Mouse (Mus musculus): Measurements from ENCODE around the gene Crebrf.
A peak's percentile ranks its signal among the peaks of the same experiment; 100 is the strongest.

Gene Crebrf

GRCm38 (mm10) chr17:26705463-26706359 lies 9.7 kb upstream of the Crebrf start:
- DNase-seq (ENCODE audit: low read depth, low spot score) = no peak

DNA sequence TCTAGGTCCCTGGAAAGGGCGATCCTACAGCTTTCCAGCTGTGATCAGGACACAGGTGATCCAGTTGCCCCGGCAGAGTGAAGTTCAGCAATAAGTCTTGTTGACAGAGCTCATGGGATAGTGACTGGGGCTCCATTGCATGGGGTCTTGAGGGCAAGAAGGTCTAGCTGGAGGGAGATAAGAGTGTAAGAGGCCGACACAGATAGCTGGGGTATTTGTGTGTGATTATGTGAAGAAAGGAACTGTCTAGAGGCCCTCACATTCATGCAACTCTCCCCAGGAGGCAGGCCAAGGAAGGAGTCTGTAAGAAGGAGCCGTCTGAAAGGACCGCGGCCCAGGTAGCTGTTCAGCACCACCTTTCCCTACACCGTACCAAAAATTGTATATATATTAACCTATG lies 8.4 kb upstream of the Crebrf start:
- no peak for DNase-seq (ENCODE audit: low read depth, low spot score)

- DNase-seq (ENCODE audit: low read depth, low spot score) = no peak
Measured at GRCm38 (mm10) chr17:26708499-26708898, 7.0 kb upstream of the Crebrf start.

GRCm38 (mm10) chr17:26708993-26709590 lies 6.4 kb upstream of the Crebrf start:
- no peak for DNase-seq (ENCODE audit: low read depth, low spot score)

DNA sequence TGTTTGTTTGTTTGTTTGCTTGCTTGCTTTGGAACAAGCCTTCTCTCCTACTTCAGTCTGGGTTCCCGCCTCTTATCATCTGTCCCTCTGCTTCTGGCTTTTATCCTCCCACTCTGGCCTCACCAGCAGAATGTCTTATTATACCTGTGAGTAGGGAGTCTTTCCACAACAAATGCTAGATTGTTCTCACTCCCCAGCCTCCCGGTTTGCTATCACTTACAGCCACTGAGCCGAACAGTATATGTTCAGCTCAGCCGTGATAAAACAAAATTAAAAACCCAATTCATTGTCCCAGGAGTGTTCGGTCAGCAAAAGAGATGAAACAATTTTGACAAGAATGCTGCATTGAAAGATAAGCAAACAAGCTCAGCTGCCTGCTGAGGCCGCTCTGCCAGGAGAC lies 5.4 kb upstream of the Crebrf start:
- no peak for DNase-seq (ENCODE audit: low read depth, low spot score)

DNA sequence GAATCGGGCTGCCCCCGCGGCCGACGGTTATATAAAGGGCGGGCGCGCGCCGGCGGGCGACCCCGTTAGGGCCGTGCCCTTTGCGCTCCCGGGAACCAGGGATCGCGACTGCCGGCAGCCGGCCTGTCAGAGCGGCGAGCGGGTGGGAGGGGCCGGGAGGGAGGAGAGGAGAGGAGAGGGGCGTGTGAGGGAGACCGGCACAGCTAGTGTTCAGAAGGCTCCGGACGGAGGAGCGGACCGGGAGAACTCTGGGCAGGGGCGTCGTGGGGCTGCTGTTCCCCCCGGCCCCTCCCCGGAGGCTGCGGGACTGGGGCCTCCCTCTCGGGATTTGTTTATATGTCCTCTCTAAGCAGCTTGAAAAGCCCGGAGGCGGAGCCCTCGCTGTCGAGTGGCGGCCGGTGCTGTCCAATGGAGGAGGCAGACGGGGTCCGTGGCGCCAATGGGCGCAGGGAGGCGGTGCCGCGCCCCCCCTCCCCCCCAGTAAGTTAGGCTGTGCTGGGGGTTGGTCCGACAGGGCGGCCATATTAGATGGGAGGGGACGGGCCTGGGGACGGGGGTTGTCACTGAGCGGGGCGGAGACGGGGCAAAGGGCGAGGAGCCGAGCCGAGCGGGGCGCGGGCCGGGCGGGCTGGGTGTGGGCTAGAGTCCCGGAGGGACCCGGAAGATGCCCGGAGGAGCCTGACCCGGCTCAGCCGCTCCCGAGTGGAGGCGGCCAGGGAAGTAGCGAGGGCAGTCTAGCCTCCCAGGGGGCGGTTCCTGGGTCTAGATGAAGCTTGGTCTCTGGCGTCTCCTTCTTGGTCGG lies 667 bp downstream of the Crebrf start:
- peak; percentile 100 for DNase-seq (ENCODE audit: low read depth, low spot score)

GRCm38 (mm10) chr17:26717868-26718267 lies 2.4 kb downstream of the Crebrf start:
- peak; percentile 31 for DNase-seq (ENCODE audit: low read depth, low spot score)

GRCm38 (mm10) chr17:26719405-26719804 lies 4.0 kb downstream of the Crebrf start:
- no peak for DNase-seq (ENCODE audit: low read depth, low spot score)

DNA sequence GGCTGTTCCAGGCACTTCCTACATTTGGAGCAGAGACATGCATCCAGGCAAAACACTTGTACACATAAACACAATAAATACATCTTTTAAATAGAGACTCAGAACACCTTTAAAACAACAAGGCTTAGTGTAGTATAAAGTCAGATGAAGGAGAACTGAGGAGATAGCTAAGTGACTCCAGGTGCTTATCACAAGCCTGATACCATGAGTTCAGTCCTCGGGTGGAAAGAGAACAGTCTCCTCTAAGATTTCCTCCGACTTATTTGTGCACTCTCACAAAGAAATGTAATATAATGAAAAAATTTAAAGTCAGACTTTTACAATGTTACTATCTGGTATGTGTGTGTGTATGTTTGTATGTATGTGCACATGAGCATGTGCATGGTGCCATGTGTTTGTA lies 6.4 kb downstream of the Crebrf start:
- no peak for DNase-seq (ENCODE audit: low read depth, low spot score)

DNA sequence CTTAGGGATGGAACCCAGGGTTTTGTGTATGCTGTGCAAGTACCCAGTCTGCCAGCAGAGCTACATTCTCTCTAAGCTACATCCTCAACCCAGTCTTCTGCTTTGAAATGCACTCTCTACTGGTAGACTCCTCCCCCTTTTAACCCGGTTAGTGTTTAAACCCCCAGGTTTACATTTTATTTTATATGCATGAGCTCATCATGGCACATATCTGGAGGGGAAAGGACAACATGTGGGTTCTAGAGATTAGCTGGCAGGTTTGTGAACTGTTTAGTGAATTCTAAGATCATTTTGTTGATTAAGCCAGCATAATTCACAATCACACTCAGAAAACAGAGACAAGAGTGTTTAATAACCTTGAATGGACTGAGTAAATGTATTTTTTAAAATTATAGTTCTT lies 9.3 kb downstream of the Crebrf start:
- no peak for DNase-seq (ENCODE audit: low read depth, low spot score)

DNA sequence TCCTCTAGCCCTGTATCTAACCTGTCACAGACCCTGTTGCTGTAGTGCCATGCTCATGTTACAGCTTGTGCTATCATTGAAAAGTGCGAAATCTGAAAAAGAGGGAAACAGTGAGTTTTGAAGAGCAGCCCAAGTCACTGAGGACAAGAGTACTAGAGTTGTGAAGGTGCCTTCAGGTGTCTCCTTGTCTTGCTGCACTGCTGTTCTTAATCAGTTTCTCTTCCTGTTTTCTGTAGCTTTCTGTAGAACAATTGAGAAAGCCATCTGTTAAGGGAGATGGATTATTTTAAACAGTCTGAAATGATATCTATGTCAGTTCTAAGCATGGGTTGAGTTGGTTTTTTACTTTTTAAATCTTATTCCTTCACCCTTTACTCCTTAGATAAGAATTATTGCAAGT lies 11.2 kb downstream of the Crebrf start:
- DNase-seq (ENCODE audit: low read depth, low spot score) = no peak

DNA sequence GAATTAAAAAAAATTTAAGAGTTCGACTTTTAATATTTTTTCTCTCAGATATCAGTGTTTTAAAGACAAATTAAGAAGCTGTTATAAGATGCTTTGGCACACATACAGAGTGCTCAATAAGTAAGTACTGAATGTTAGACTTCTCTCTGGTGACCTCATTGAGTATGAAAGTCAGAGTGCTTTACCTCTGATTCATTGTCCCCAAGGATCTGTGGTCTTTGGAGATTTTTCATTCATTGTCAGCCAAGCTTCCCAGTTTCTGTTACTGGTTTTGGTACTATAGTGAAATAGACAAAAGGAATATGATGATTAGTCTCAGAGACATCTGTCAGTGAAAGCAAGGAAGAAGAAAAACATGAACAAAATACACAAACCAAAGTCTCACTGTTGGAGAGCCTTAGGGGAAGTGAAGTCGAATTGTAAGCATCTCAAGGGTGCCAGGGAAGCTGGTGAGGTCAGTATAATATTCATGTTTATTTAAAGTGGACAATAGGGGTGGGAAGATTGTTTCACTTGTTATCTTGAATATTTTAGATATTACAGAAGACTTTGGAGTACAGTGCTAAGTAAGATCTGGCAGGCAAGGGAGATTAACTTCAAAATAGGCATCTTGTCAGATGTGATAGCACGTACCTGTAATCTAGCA lies 11.8 kb downstream of the Crebrf start:
- DNase-seq (ENCODE audit: low read depth, low spot score) = no peak

- DNase-seq (ENCODE audit: low read depth, low spot score) = no peak
Measured at GRCm38 (mm10) chr17:26742581-26742980, 27.1 kb downstream of the Crebrf start.

DNA sequence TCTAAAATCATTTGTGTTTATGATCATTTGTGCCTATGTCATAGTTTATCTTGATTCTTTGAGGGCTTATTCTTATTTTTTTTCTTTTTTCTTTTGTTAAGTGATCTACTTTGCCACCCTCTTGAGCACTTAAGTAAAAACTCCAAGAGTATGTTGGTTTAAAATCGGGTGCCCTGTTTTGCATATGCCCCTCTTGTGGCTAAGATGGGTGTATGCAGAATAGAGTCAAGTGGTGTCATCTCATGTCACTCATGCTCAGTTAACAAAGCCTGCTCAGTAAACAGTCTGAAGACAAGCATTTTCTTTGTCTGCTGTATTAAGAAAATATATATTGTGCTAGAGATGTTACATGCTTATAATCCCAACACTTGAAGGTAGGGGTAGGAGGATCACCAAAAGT lies 27.8 kb downstream of the Crebrf start:
- no peak for DNase-seq (ENCODE audit: low read depth, low spot score)

GRCm38 (mm10) chr17:26749975-26750374 lies 34.5 kb downstream of the Crebrf start:
- no peak for DNase-seq (ENCODE audit: low read depth, low spot score)

DNA sequence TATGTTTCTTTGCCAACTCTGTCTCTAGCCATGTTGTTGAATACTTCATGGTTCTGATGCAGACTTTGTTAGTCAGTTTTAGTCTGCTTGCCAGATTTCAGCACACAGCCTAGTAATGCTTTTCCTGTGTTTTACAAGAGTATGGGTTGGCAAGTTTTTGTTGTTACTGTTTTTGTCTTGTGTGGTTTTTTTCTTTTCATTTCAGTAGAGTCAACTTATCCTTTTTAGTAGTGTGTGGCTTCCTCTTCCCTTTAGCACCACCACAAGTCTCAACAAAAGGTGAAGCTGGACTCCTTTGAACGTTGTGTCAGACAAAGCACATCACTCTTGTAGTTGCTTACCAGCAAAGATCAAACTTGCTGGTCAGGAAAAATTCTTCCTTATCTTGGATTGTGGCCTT lies 36.8 kb downstream of the Crebrf start:
- peak; percentile 63 for DNase-seq (ENCODE audit: low read depth, low spot score)

DNA sequence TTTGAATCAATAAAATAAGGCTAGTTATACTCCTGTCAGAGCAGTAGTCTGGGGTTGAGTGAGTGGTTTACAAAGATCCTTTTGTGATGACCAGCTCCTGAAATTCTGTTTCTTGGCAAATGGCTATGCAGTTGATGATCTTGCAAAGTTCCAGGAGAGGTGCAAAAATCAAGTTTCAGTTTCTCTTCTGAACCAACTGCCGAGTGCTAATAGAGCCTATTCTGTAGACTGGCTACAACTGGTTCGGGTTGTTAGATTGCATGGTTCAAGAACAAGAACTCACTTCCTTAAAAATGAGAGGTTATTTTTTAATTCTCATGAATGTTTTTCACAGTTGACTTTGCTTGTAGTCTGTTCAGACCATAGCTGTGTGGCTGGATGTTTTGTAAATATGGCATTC lies 38.0 kb downstream of the Crebrf start:
- peak; percentile 40 for DNase-seq (ENCODE audit: low read depth, low spot score)

- no peak for DNase-seq (ENCODE audit: low read depth, low spot score)
Measured at GRCm38 (mm10) chr17:26767100-26767753, 51.8 kb downstream of the Crebrf start.

DNA sequence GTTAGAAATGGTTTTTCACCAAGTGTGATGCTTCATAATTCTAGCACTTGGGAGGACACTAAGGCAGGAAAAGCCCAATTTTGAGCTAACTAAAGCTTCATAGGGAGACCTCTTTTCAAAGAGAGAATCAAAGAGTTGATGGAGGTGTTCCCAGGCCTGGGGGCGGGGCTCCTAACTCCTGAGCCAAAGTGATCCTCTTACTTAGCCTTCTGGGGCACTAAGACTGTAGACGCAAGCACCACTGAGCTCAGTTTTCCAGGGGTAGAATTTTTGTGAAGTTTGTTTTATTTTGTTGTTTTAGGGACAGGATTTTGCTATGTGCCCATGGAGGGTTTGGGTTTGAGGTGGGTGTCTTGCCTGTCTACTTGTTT lies 52.3 kb downstream of the Crebrf start:
- no peak for DNase-seq (ENCODE audit: low read depth, low spot score)

- DNase-seq (ENCODE audit: low read depth, low spot score) = no peak
Measured at GRCm38 (mm10) chr17:26776211-26776610, 60.8 kb downstream of the Crebrf start.

GRCm38 (mm10) chr17:26778001-26778400 lies 62.6 kb downstream of the Crebrf start:
- no peak for DNase-seq (ENCODE audit: low read depth, low spot score)
